Mouse (Mus musculus): ENCODE results near the gene Mr1.

The Mr1 gene

GRCm38 (mm10) chr1:155127429-155127934, 19.1 kb downstream of the Mr1 start:
- no peak for DNase-seq (ENCODE audit: low spot score)

- peak; percentile 81 for DNase-seq (ENCODE audit: low spot score)
These were observed 19.9 kb downstream of the Mr1 start for GRCm38 (mm10) chr1:155126716-155127115.

GRCm38 (mm10) chr1:155124397-155124796, 22.2 kb downstream of the Mr1 start:
- DNase-seq (ENCODE audit: low spot score): no peak

GRCm38 (mm10) chr1:155121977-155122939, 24.4 kb downstream of the Mr1 start:
- peak; percentile 84 for DNase-seq (ENCODE audit: low spot score)

GRCm38 (mm10) chr1:155119719-155120118, 26.9 kb downstream of the Mr1 start:
- no peak for DNase-seq (ENCODE audit: low spot score)

GRCm38 (mm10) chr1:155113946-155114345, 32.7 kb downstream of the Mr1 start:
- DNase-seq (ENCODE audit: low spot score): peak; percentile 89

- no peak for DNase-seq (ENCODE audit: low spot score)
These were observed 33.7 kb downstream of the Mr1 start for GRCm38 (mm10) chr1:155112875-155113274.

GRCm38 (mm10) chr1:155112118-155112517, 34.5 kb downstream of the Mr1 start:
- no peak for DNase-seq (ENCODE audit: low spot score)

- no peak for DNase-seq (ENCODE audit: low spot score)
These were observed 35.1 kb downstream of the Mr1 start for GRCm38 (mm10) chr1:155111491-155111890.

- no peak for DNase-seq (ENCODE audit: low spot score)
These were observed 36.9 kb downstream of the Mr1 start for GRCm38 (mm10) chr1:155109387-155110350.

GRCm38 (mm10) chr1:155108412-155108811, 38.2 kb downstream of the Mr1 start:
- DNase-seq (ENCODE audit: low spot score): peak; percentile 86

GRCm38 (mm10) chr1:155107843-155108242, 38.8 kb downstream of the Mr1 start:
- DNase-seq (ENCODE audit: low spot score): peak; percentile 57

- no peak for DNase-seq (ENCODE audit: low spot score)
These were observed 40.3 kb downstream of the Mr1 start for GRCm38 (mm10) chr1:155106310-155106709.

GRCm38 (mm10) chr1:155103991-155104390, 42.6 kb downstream of the Mr1 start:
- DNase-seq (ENCODE audit: low spot score): no peak

GRCm38 (mm10) chr1:155102631-155103030, 44.0 kb downstream of the Mr1 start:
- DNase-seq (ENCODE audit: low spot score): no peak

- peak; percentile 96 for DNase-seq (ENCODE audit: low spot score)
These were observed 47.2 kb downstream of the Mr1 start, which contains the start of gene Ier5 for GRCm38 (mm10) chr1:155099280-155099848. TSS of gene Ier5 (minus strand) at chr1:155099636.

GRCm38 (mm10) chr1:155098486-155099279, 47.9 kb downstream of the Mr1 start:
- peak; percentile 50 for DNase-seq (ENCODE audit: low spot score)

GRCm38 (mm10) chr1:155097931-155098485, 48.6 kb downstream of the Mr1 start:
- peak; percentile 62 for DNase-seq (ENCODE audit: low spot score)

GRCm38 (mm10) chr1:155097354-155097753, 49.3 kb downstream of the Mr1 start:
- no peak for DNase-seq (ENCODE audit: low spot score)

- DNase-seq (ENCODE audit: low spot score): no peak
These were observed 49.9 kb downstream of the Mr1 start for GRCm38 (mm10) chr1:155096620-155097261.
